Mouse (Mus musculus): ENCODE measurements around the gene Hoxc13.

DNA sequence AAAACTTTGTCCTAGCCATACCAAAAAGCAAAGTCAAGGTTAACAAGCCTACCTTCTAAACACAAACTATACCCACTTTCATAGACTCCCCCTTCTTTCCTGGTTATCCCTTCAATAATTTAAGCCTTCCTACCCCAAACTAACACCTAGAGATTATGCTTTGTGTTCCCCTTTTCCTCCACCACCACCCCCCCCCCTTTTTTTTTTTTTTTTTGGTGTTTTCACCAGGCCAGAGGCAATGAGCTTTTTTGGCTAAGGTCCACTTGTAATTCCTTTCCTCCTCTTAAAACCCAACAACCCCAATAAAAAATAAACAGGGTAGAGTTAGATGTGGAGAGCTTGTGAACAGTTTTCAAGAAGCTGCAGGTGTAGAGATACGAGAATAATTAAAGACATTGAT lies 48.4 kb downstream of the Hoxc13 start:
- TF ChIP-seq CEBPB (IDR thresholded peaks at IDR 0.05; ENCODE audit: low read depth) (no peak), CTCF (IDR thresholded peaks at IDR 0.05; ENCODE audit: control insufficient read depth, insufficient read depth, insufficient read length) (no peak)

Measured in C2C12 (cell line).